Comparison of ENCODE assay signal across 7 mouse cellular contexts in genomic region chr6:113697222-113698205, GRCm38 (mm10). TPM values are rescaled to one million over a fixed set of nuclear protein-coding genes. Genes with fewer than 3 reads are reported as not detected.
DNase-seq lines count a peak whose midpoint lies in the region; ATAC-seq lines count a peak whose summit lies in the region.

No protein-coding gene starts in this region.

- H3K4me1 ChIP-seq in heart, embryonic 11.5 days (ENCODE audit: control insufficient read depth, insufficient read depth, low read length), result peaks cover 27% of the 10 kb centered on the region
- H3K4me1 ChIP-seq in midbrain, embryonic 10.5 days, result peaks cover 33% of the 10 kb centered on the region
- peaks cover 25% of the 10 kb centered on the region for H3K4me1 ChIP-seq in stomach, embryonic 15.5 days

- peaks cover 6% of the 10 kb centered on the region; the same call in 1 of the 2 replicates for H3K36me3 ChIP-seq in heart, embryonic 11.5 days (ENCODE audit: control insufficient read depth, insufficient read depth, low read length)
- H3K36me3 ChIP-seq in midbrain, embryonic 10.5 days, result peaks cover 33% of the 10 kb centered on the region
- H3K36me3 ChIP-seq in stomach, embryonic 15.5 days, result peaks cover 6% of the 10 kb centered on the region; the same call in 1 of the 2 replicates

- H3K27me3 ChIP-seq in heart, embryonic 11.5 days (ENCODE audit: control insufficient read depth, insufficient read depth, low read length), result no peaks in the 10 kb centered on the region
- H3K27me3 ChIP-seq in midbrain, embryonic 10.5 days (ENCODE audit: low read depth, poor library complexity, severe bottlenecking), result no peaks in the 10 kb centered on the region; the same call in 1 of the 2 replicates
- no peaks in the 10 kb centered on the region for H3K27me3 ChIP-seq in stomach, embryonic 15.5 days (replicated peaks)

- ATAC-seq in heart, embryonic 11.5 days (replicated peaks; ENCODE audit: insufficient number of reproducible peaks, low FRiP score, low TSS enrichment), result no peak
- no peak for ATAC-seq in stomach, embryonic 15.5 days (ENCODE audit: insufficient read depth, low FRiP score, low read depth)

- WGBS in heart, embryonic 11.5 days (ENCODE audit: insufficient replicate concordance), result under 1% methylated on average over 102 of the region's 113 CpGs
- WGBS in midbrain, embryonic 10.5 days, result under 1% methylated on average over 99 of the region's 113 CpGs
- under 1% methylated on average over 99 of the region's 113 CpGs for WGBS in stomach, embryonic 15.5 days

- DNase-seq in CD4-positive, CD25-positive, alpha-beta regulatory T cell, adult 2 months (ENCODE audit: low read depth, low spot score), result peak; percentile 59
- DNase-seq in Muller cell, postnatal 12 days (ENCODE audit: inconsistent ontology term), result peak; percentile 21
- peak; percentile 42 for DNase-seq in embryo, embryonic 11 days
- DNase-seq in kidney, postnatal 14 days, result peak; percentile 15
- no peak for DNase-seq in midbrain, embryonic 10.5 days (ENCODE audit: low spot score)

- peak overlapping the region; percentile 91 for H3K9ac ChIP-seq in heart, embryonic 11.5 days (ENCODE audit: low read depth, low read length)
- peak overlapping the region; percentile 71 for H3K9ac ChIP-seq in stomach, embryonic 15.5 days

- H3K4me2 ChIP-seq in heart, embryonic 11.5 days, result peak overlapping the region; percentile 87
- peak overlapping the region; percentile 95 for H3K4me2 ChIP-seq in stomach, embryonic 15.5 days

- peak overlapping the region; percentile 85 for H3K4me3 ChIP-seq in heart, embryonic 11.5 days (ENCODE audit: low read depth, low read length)
- H3K4me3 ChIP-seq in midbrain, embryonic 10.5 days, result peak overlapping the region; percentile 91
- peak overlapping the region; percentile 93 for H3K4me3 ChIP-seq in stomach, embryonic 15.5 days (replicated peaks)

- H3K9me3 ChIP-seq in heart, embryonic 11.5 days (replicated peaks; ENCODE audit: control insufficient read depth, low read length), result no peaks in the 10 kb centered on the region
- no peaks in the 10 kb centered on the region for H3K9me3 ChIP-seq in midbrain, embryonic 10.5 days (replicated peaks)
- no peaks in the 10 kb centered on the region for H3K9me3 ChIP-seq in stomach, embryonic 15.5 days

- H3K27ac ChIP-seq in heart, embryonic 11.5 days (ENCODE audit: low read depth, low read length), result peak overlapping the region; percentile 95
- H3K27ac ChIP-seq in midbrain, embryonic 10.5 days (replicated peaks), result peak overlapping the region; percentile 88
- H3K27ac ChIP-seq in stomach, embryonic 15.5 days, result peak overlapping the region; percentile 96

RNA-seq across cellular contexts. Expression of gene Tatdn2, which starts 0.7 kb away (rescaled TPM):
- polyA plus RNA-seq in heart, embryonic 11.5 days (2014; fragmentation: Nextera tagmentation; extraction: Ambion mirVana), result 0.93 and 1.1 TPM in 2 replicates
- polyA plus RNA-seq in midbrain, embryonic 10.5 days (2016; fragmentation: Nextera tagmentation; extraction: Ambion mirVana), result 0.54 and 0.76 TPM in 2 replicates
- 0.81 and 0.99 TPM in 2 replicates for polyA plus RNA-seq in stomach, embryonic 15.5 days (2015; fragmentation: Nextera tagmentation; extraction: Ambion mirVana)

RNA-seq across cellular contexts. Expression of gene Ghrl, which starts 22.2 kb away (rescaled TPM):
- 0.66 and 0.69 TPM in 2 replicates for polyA plus RNA-seq in heart, embryonic 11.5 days (2014; fragmentation: Nextera tagmentation; extraction: Ambion mirVana)
- polyA plus RNA-seq in midbrain, embryonic 10.5 days (2016; fragmentation: Nextera tagmentation; extraction: Ambion mirVana), result not detected in 2 replicates
- polyA plus RNA-seq in stomach, embryonic 15.5 days (2015; fragmentation: Nextera tagmentation; extraction: Ambion mirVana), result 57.1 and 57.5 TPM in 2 replicates

RNA-seq across cellular contexts. Expression of gene Sec13, which starts 43.0 kb away (rescaled TPM):
- 246 and 266 TPM in 2 replicates for polyA plus RNA-seq in heart, embryonic 11.5 days (2014; fragmentation: Nextera tagmentation; extraction: Ambion mirVana)
- polyA plus RNA-seq in midbrain, embryonic 10.5 days (2016; fragmentation: Nextera tagmentation; extraction: Ambion mirVana), result 281 and 284 TPM in 2 replicates
- polyA plus RNA-seq in stomach, embryonic 15.5 days (2015; fragmentation: Nextera tagmentation; extraction: Ambion mirVana), result 234 and 251 TPM in 2 replicates

RNA-seq across cellular contexts. Expression of gene Irak2, which starts 59.2 kb away (rescaled TPM):
- 6.7 and 7.2 TPM in 2 replicates for polyA plus RNA-seq in heart, embryonic 11.5 days (2014; fragmentation: Nextera tagmentation; extraction: Ambion mirVana)
- polyA plus RNA-seq in midbrain, embryonic 10.5 days (2016; fragmentation: Nextera tagmentation; extraction: Ambion mirVana), result 2.6 and 3.0 TPM in 2 replicates
- 8.0 and 10.0 TPM in 2 replicates for polyA plus RNA-seq in stomach, embryonic 15.5 days (2015; fragmentation: Nextera tagmentation; extraction: Ambion mirVana)

Comparison
In these comparisons a context has a peak if more than half of its experiments do, and no peak if none do; other contexts are left out.
1. RNA of gene Ghrl, which starts 22.2 kb away (polyA plus RNA-seq): 57.1 to 57.5 TPM in stomach, embryonic 15.5 days; 0.66 to 0.69 TPM in heart, embryonic 11.5 days and not detected in midbrain, embryonic 10.5 days; every median in the first group is over 10 times any median in the second.
2. Peak in every context shown above with its lines, with median percentiles within 50 percentile points of each other: H3K27ac ChIP-seq and H3K4me3 ChIP-seq.